Mouse (Mus musculus) hindbrain, embryonic 12.5 days (tissue): Measurements from ENCODE around the gene Prmt8. TPM values are rescaled to one million over a fixed set of nuclear protein-coding genes. Genes with fewer than 3 reads are reported as not detected.

Experiments used
- ATAC-seq: fragments of 200-750 bp; cut with Nextera tagmentation; 2 replicates; pipeline ENCODE4 v1.8.0; 2017; ENCODE audit warnings: moderate TSS enrichment; ENCODE audit not compliant: low FRiP score
- H3K27ac ChIP-seq: fragments of 300-500 bp; sonication (generic); 2 replicates; pipeline ENCODE4 v1.5.1; 2016; ENCODE audit warnings: mild to moderate bottlenecking
- H3K27me3 ChIP-seq: fragments of 300-500 bp; sonication (generic); 2 replicates; pipeline ENCODE4 v1.6.1; 2016; ENCODE audit warnings: mild to moderate bottlenecking
- H3K36me3 ChIP-seq: fragments of 300-500 bp; sonication (generic); 2 replicates; pipeline ENCODE4 v1.6.1; 2016; ENCODE audit warnings: mild to moderate bottlenecking
- H3K4me1 ChIP-seq: fragments of 300-500 bp; sonication (generic); 2 replicates; pipeline ENCODE4 v1.6.1; 2016
- H3K4me2 ChIP-seq: fragments of 300-500 bp; sonication (generic); replicated peaks from 2 replicates; pipeline ENCODE4 v1.6.1; 2016; ENCODE audit warnings: mild to moderate bottlenecking
- H3K4me3 ChIP-seq: fragments of 300-500 bp; sonication (generic); 2 replicates; pipeline ENCODE4 v1.5.1; 2016; ENCODE audit warnings: mild to moderate bottlenecking
- H3K9ac ChIP-seq: fragments of 300-500 bp; sonication (generic); 2 replicates; pipeline ENCODE4 v1.6.1; 2016; ENCODE audit warnings: mild to moderate bottlenecking, moderate library complexity
- H3K9me3 ChIP-seq: fragments of 300-500 bp; sonication (generic); replicated peaks from 2 replicates; pipeline ENCODE4 v1.6.1; 2016; ENCODE audit warnings: mild to moderate bottlenecking
- whole genome bisulfite sequencing: fragments of 180-500 bp; shearing (Covaris S2); methylation state at CpG from one replicate; pipeline ENCODE4 v1.1.7; 2016; 5-methylcytosine and 5-hydroxymethylcytosine counted together
- polyA plus RNA-seq: library from polyadenylated mRNA; unstranded; fragments of >200 nt; fragmentation: Nextera tagmentation; extraction: Ambion mirVana; gene quantifications from 2 replicates; pipeline ENCODE4 v1.2.1, GENCODE M21; 2016

The Prmt8 gene
- polyA plus RNA-seq, 1 experiment from 2014 or later: 39.9 TPM

DNA sequence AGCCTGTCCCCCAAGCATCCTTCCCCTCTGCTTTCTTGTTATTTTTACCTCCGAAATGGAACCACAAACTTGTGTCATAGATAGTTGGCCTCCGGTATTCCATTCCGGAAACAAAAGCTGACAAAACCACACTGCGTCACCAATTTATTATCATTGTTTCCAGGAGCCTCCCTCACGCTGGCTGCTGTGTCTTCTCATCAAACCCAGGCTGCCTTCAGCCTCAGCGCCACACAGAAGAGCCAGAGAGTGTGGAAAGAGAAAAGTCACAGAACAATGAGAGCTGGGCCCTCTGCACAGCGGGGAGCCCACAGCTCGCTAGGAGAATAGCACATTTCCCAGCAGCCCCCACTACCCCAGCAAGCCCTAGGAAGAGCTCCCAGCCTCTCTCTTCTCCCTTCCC is 46.1 kb downstream of the Prmt8 start:
- 36% methylated on average over 8 of the region's 8 CpGs for WGBS
- Histone ChIP-seq H3K27me3 (no peaks in the 10 kb centered on the region), H3K4me3 (no peak overlapping the region), H3K36me3 (peaks cover 7% of the 10 kb centered on the region; the same call in 1 of the 2 replicates), H3K9ac (no peak overlapping the region), H3K9me3 (no peaks in the 10 kb centered on the region), H3K27ac (peak overlapping the region; percentile 71), H3K4me1 (peaks cover 34% of the 10 kb centered on the region), H3K4me2 (0 out of 2 replicates have a peak overlapping the region, but pooled peaks have one; percentile 1)
- ATAC-seq: no peak

DNA sequence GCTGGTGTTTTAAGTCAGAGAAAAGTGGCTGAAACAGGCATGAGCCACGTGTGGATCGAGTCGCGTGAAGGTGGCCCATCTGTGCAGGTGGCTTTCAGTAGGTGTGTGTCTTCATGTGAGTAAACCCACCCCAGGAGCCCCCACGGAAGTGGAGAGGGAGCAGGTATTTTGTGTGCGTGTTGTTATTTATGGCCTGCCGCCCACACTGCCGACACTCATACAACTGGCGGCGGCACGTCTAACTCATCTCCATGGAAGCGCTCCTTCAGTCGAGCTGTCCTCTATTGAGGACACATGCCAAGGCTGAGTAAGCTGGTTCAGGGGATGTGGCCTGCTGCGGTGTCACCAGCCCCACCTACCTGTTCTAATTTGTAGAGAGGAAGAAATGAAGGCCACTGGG is 49.4 kb downstream of the Prmt8 start:
- H3K9ac ChIP-seq: no peak overlapping the region
- no peaks in the 10 kb centered on the region for H3K36me3 ChIP-seq
- peak overlapping the region; percentile 32; the same call in 1 of the 2 replicates for H3K27ac ChIP-seq
- peaks cover 59% of the 10 kb centered on the region for H3K4me1 ChIP-seq
- H3K9me3 ChIP-seq: no peaks in the 10 kb centered on the region
- WGBS: 74% methylated on average over 14 of the region's 14 CpGs
- H3K27me3 ChIP-seq: no peaks in the 10 kb centered on the region
- H3K4me3 ChIP-seq: no peak overlapping the region
- H3K4me2 ChIP-seq: no peak overlapping the region
- ATAC-seq: no peak

DNA sequence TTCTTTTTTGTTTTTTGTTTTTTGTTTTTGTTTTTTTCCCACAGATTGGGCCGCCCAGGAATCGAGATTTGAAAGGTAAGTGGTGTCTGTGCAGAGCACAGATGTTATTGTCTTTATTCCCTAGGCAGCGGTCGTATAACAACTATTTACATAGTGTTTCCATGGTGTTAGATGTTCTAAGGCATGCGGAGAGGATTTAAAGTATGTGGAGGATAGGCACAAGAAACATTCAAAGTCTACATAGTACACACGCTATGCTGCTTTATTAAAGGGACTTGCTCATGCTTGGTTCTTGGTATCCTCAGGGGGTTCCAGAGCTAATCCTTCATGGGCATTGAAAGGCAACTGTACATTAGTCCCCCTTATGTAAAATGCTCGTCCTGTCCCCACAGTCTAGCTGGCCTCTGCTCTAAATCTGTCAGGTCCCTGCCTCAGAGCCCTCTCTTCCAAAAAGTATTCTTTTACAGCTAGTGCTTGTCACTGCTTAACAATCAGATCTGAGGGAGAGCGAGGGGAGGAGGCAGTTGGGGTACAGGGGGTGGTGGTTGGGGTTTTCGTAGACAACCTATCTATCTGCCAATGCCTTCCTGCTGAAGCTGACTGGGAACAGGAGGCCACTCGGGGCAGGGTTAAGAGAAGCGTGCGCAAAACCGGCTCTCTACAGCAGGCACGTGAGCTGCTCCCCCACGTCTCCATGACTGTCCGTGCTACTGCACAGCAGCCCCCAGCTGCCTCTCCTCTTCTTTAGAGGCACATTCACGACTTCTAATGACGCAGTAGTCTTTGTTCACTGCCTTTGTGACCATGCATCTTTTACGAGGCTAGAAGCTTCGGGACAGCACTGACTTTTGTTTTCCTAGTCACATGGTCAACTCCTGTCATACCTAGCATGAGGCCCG is 51.8 kb downstream of the Prmt8 start:
- Histone ChIP-seq H3K36me3 (no peaks in the 10 kb centered on the region), H3K4me2 (peak overlapping the region; percentile 25), H3K9ac (peak overlapping the region; percentile 18; the same call in 1 of the 2 replicates), H3K4me1 (peaks cover 46% of the 10 kb centered on the region), H3K27me3 (no peaks in the 10 kb centered on the region), H3K27ac (peak overlapping the region; percentile 85), H3K4me3 (no peak overlapping the region), H3K9me3 (no peaks in the 10 kb centered on the region)
- peak; percentile 80 for ATAC-seq
- 22% methylated on average over 21 of the region's 21 CpGs for WGBS

DNA sequence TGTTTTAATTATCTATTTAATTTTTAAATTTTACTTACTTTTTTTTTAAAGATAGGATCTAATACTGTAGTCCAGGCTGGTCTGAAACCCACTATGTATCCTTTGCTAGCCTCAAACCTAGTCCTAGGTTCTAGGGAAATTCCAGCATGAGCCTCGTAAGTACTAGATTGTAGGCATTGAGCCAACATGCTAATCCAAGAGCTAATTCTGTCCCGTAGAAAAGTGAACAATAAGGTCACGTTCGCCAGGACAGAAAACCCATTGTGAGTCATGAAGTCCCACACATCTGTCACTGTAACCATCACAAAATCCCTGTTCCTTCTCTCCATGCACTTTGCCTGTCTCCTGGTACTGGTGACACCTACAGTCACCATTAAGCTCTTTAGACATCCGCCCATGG is 53.8 kb downstream of the Prmt8 start:
- H3K27ac ChIP-seq: no peak overlapping the region
- H3K27me3 ChIP-seq: no peaks in the 10 kb centered on the region
- H3K36me3 ChIP-seq: 0 out of 2 replicates have a peak, but pooled peaks cover 4% of the 10 kb centered on the region
- H3K4me1 ChIP-seq: peaks cover 46% of the 10 kb centered on the region
- H3K9me3 ChIP-seq: no peaks in the 10 kb centered on the region
- no peak overlapping the region for H3K9ac ChIP-seq
- ATAC-seq: no peak
- H3K4me3 ChIP-seq: no peak overlapping the region
- WGBS: 58% methylated on average over 5 of the region's 5 CpGs
- no peak overlapping the region for H3K4me2 ChIP-seq

DNA sequence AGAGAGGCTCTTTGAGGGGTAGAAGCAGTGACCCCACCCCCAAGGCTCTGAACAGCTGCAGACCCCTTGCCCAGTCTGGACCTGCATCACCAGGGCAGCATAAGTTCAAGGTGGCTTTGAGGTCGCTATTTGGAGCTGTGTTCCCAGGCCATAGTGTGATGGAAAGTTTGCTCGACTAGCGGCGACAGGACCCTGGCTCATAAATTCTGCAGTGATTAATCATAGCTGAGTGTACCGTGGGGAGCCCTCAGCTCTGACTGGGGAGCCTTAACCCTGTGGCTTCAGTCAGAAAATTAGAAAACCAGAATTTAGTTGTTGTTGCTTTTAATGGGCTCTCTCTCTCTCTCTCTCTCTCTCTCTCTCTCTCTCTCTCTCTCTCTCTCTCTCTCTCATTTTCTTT is 54.4 kb downstream of the Prmt8 start:
- Histone ChIP-seq H3K9ac (no peak overlapping the region), H3K36me3 (peaks cover 7% of the 10 kb centered on the region; the same call in 1 of the 2 replicates), H3K4me3 (no peak overlapping the region), H3K4me2 (no peak overlapping the region), H3K9me3 (no peaks in the 10 kb centered on the region), H3K27me3 (no peaks in the 10 kb centered on the region), H3K27ac (no peak overlapping the region), H3K4me1 (peaks cover 41% of the 10 kb centered on the region)
- no peak for ATAC-seq
- WGBS: 49% methylated on average over 5 of the region's 5 CpGs

DNA sequence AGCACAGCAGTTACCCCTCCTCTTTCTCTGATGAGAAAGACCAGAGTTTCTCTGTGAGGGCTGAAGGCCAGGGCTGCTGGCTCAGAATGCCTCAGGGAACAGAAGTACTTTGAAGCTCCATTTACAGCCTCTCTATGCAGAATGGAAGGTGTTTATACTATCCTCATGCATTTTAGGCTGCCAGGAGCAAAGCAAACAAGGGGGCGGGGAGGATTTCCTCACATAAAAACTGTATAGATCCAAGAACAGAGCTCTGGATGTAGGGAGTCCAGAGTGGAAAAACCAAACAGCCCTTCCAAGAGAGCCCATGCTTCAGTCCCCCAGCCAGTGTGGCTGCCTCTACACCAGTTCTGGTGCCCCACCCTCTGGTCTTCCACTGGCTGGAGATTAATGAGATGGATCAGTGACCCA is 61.0 kb downstream of the Prmt8 start:
- no peak overlapping the region for H3K9ac ChIP-seq
- H3K27ac ChIP-seq: peak overlapping the region; percentile 30
- no peak overlapping the region for H3K4me2 ChIP-seq
- H3K4me1 ChIP-seq: peaks cover 23% of the 10 kb centered on the region
- 57% methylated on average over 1 of the region's 1 CpGs for WGBS
- H3K36me3 ChIP-seq: peaks cover 13% of the 10 kb centered on the region
- no peaks in the 10 kb centered on the region for H3K27me3 ChIP-seq
- H3K9me3 ChIP-seq: no peaks in the 10 kb centered on the region
- ATAC-seq: peak; percentile 30
- no peak overlapping the region for H3K4me3 ChIP-seq

DNA sequence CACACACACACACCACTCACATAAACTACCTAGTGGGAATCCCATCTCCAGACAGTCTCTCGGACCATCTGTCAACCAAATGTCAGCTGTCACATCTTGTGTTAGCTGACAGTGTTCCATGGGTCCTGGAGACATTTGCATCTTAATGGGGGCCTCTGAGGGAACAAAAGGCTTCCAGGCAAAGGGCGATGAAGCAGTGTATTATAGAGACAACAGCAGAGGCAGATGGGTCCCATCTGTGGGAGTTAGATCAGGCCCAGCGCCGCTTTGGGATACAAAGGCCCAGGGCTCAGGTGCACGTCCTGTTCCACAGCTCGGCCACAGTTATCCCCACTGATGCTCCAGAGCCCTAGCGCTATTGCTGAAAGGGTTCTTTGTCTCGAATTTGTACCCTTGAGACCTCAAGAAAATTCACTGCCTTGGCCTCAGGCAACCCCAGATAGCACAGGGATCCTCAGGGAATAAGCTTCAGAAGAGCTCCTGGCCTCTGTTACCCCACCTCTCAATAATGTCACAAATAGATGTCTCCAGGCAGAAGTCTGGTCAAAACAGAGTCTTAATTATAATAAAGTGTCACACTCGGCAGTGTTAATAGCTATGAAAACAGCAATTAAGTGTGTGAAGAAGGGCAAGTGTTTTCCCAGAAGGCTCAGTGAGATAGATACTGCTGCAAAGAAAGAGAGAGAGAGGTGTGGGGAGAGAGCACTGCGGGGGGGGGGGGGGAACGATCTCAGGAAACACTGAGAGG is 68.1 kb downstream of the Prmt8 start:
- peak; percentile 96 for ATAC-seq
- WGBS: 8% methylated on average over 10 of the region's 11 CpGs
- Histone ChIP-seq H3K9me3 (no peaks in the 10 kb centered on the region), H3K27ac (peak overlapping the region; percentile 86), H3K4me2 (0 out of 2 replicates have a peak overlapping the region, but pooled peaks have one; percentile 13), H3K9ac (no peak overlapping the region), H3K4me3 (no peak overlapping the region), H3K36me3 (peaks cover 26% of the 10 kb centered on the region), H3K27me3 (no peaks in the 10 kb centered on the region), H3K4me1 (peaks cover 37% of the 10 kb centered on the region)

DNA sequence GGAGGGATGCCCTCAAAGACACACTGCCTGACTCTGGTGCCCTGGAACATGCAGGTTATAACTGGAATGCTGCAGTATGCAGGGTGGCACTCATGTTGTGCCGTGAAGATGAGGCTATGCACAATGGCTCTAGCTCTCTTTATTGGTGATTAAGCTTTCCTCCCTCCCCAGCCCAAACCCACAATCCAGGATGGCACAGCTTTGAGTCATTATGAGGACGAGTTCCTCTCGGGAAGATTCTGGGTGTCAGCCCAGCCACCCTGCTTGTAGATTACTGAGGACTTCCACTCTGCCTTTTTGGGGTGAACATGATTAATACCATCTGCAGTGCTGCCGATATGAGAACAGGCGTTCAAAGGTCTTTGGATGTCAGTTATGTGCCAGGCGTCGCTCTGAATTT is 75.6 kb downstream of the Prmt8 start:
- WGBS: 92% methylated on average over 7 of the region's 7 CpGs
- Histone ChIP-seq H3K4me1 (peaks cover 7% of the 10 kb centered on the region; the same call in 1 of the 2 replicates), H3K27ac (no peak overlapping the region), H3K4me2 (no peak overlapping the region), H3K9ac (no peak overlapping the region), H3K27me3 (no peaks in the 10 kb centered on the region), H3K9me3 (no peaks in the 10 kb centered on the region), H3K36me3 (peaks cover 33% of the 10 kb centered on the region; the same call in 1 of the 2 replicates), H3K4me3 (no peak overlapping the region)
- no peak for ATAC-seq

DNA sequence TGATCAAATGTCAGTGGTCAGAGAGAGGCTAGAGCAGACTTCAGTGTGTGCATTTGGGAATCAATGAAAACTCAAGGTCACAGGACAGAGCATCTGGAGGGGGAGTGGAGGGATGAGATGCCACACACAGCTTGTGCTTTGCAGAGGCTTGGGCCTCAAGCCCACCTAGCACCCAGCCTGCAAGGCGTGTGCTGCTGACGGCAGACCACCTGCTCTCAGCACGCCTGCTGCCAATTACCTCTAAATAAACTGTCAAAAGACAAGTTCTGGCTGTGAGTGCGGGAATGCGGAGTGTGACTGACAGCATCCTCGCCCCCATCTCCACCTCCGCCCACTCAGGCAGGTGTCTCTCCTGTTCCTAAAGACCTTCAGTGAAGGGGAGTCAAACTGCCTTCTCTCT is 77.0 kb downstream of the Prmt8 start:
- H3K9me3 ChIP-seq: no peaks in the 10 kb centered on the region
- H3K4me3 ChIP-seq: no peak overlapping the region
- H3K27ac ChIP-seq: no peak overlapping the region
- H3K4me2 ChIP-seq: no peak overlapping the region
- WGBS: 71% methylated on average over 7 of the region's 7 CpGs
- H3K27me3 ChIP-seq: no peaks in the 10 kb centered on the region
- ATAC-seq: no peak
- H3K4me1 ChIP-seq: peaks cover 7% of the 10 kb centered on the region; the same call in 1 of the 2 replicates
- no peak overlapping the region for H3K9ac ChIP-seq
- H3K36me3 ChIP-seq: peaks cover 27% of the 10 kb centered on the region; the same call in 1 of the 2 replicates

DNA sequence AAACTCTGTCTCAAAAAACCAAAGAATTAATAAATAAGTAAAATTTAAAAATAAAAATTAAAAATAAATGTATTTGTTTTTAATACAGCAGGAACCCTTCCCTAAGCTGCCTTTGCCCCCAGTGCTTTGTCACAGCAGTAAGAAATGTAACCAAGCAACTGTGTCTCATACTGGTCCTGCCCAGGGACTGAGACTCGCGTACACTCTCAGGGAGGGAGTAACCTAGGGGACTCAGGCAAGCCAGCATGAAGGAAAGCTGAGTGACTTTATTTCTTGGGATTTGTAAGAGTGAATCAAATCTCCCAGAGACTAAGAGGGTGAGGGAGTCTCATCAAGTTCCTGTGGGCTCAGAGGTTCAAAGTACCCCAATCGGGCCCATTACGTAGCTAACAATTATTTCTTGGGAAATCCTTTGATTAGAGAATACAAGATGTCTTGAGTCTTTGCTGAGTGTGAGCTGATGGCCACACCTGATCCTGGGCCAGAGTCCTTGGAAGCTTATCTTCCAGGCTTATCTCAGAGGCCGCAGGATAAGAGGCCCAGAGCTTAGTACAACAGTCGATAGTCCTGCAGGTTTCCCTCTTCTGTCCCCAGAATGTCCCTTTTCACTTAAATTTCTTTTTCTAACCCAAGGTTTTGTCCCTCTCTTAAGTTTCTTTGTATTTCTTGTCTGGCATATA is 82.0 kb downstream of the Prmt8 start:
- H3K9ac ChIP-seq: no peak overlapping the region
- H3K27me3 ChIP-seq: no peaks in the 10 kb centered on the region
- no peak overlapping the region for H3K4me3 ChIP-seq
- H3K4me1 ChIP-seq: peaks cover 23% of the 10 kb centered on the region
- no peak for ATAC-seq
- no peak overlapping the region for H3K4me2 ChIP-seq
- peaks cover 9% of the 10 kb centered on the region; the same call in 1 of the 2 replicates for H3K36me3 ChIP-seq
- WGBS: 94% methylated on average over 6 of the region's 6 CpGs
- H3K9me3 ChIP-seq: no peaks in the 10 kb centered on the region
- H3K27ac ChIP-seq: no peak overlapping the region

DNA sequence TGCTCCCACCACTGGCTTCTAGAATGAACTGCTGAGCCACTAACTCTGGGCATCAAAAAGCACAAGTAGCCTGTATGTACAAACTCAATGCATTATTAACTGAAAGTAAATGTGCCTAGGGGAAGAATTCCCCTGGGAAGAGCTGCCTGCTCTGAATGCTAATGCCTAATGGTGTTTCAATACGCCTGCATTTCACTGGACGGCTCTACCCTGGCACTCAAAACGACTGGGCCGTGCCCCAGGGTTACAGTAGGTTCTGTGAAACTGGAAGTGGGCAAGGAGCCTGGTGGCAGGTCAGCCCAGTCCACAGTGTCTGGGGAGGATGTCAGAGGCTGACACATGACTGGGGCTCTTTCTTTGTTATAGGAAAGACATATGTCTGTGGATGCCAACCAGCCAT is 84.3 kb downstream of the Prmt8 start:
- no peak overlapping the region for H3K9ac ChIP-seq
- peak; percentile 52; the same call in 1 of the 2 replicates for ATAC-seq
- H3K9me3 ChIP-seq: no peaks in the 10 kb centered on the region
- peaks cover 3% of the 10 kb centered on the region; the same call in 1 of the 2 replicates for H3K36me3 ChIP-seq
- no peak overlapping the region for H3K4me2 ChIP-seq
- H3K27ac ChIP-seq: peak overlapping the region; percentile 70
- peaks cover 17% of the 10 kb centered on the region for H3K4me1 ChIP-seq
- WGBS: 44% methylated on average over 4 of the region's 4 CpGs
- H3K27me3 ChIP-seq: no peaks in the 10 kb centered on the region
- no peak overlapping the region for H3K4me3 ChIP-seq

DNA sequence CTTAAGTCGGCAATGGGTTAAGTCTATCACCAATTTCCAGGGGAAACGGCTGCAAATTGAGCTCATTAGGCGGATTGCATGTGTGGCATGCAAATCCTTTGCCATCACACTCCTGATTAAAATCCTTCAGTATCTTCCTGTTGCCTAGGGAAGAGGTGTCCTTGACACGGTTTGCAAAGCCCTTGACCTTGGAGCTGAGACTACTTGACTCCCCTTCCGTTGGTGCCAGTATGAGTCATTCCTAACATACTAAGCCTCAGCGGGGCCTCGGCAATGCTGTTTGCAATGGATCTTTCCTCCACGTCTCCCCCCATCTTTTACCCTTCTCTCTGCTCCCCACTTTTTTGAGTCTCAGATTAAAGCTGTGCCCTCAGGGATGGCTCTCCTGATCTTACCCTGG is 85.7 kb downstream of the Prmt8 start:
- Histone ChIP-seq H3K4me2 (no peak overlapping the region), H3K27ac (no peak overlapping the region), H3K4me1 (peaks cover 17% of the 10 kb centered on the region), H3K27me3 (no peaks in the 10 kb centered on the region), H3K9me3 (no peaks in the 10 kb centered on the region), H3K36me3 (no peaks in the 10 kb centered on the region), H3K9ac (no peak overlapping the region), H3K4me3 (no peak overlapping the region)
- WGBS: 72% methylated on average over 8 of the region's 8 CpGs
- ATAC-seq: no peak
